Mouse (Mus musculus) frontal cortex, postnatal 14 days (tissue): ENCODE measurements around the gene Gm20909.
"Not testable (repeated sequence)": the region's sequence is repeated elsewhere in the genome, so short reads cannot be mapped to it uniquely, and the experiment has no call there.

Experiments used
- DNase-seq, 2 experiments: peaks; one replicate each; pipeline ENCODE4 v3.0.0; 2022; ENCODE audit warnings: low spot score in 2 of 2

Gene Gm20909

DNA sequence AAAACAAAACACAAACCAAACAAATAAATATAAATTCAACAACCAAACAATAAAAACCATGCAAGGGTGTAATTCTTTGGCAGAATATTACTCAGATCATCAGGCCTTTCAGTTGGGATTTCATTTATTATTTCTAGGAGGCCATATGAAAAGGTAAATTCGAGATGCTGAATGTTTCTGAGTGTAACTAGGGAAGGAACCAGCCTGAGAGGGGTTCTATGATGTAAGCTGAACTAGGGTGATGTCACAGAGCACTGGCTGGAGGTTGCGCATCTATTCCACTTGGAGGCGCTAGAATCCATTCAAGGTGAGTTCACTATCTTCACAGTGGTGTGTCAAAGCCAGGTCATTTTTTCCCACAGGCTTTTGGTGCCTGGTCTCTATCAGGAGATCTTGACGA lies at the start of gene Gm20909:
Gm20909 (plus strand) TSS at position 301 of the 400 bp plus-strand sequence.
- not testable (repeated sequence) for DNase-seq
